Comparison of ENCODE assay signal across 16 mouse cellular contexts in the genomic region with DNA sequence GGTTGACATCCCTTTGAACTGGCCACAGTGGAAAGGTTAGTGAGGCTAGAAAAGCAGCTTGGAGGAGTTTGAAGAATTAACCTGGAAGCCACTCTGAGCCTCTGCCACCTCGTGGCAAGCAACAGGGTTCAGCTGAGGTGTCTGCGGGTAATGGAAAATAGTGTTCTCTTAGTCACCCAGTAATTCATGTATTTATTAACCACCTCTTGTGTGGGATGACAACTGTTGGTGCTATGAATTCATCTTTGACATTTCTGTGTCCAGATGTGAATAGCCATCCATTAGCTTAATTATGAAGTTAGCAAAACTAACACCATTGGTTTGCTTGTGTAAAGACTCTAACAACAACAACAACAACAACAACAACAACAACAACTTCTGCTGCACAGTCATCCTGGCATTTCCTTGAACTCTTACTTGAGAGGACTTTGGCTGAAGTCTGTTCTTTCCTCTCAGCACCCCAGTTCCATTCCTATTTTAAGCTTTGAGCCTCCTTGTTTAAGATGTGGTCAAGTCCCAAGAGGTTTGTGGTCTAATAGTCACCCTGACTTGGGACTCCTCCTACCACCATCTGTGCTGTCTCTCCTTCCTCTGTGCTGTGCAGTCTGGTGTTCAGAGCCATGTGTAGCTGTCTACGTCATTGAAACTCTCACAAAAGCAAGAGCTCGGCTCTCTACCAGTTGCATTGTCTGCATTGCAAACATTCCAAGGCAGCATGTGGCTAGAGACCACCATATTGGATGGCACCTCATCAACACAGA. TPM values are rescaled to one million over a fixed set of nuclear protein-coding genes. Genes with fewer than 3 reads are reported as not detected.
DNase-seq lines count a peak whose midpoint lies in the region; ATAC-seq and TF ChIP-seq lines count a peak whose summit lies in the region.
"Had no signal": no experiment of that assay in that cellular context is flagged by ENCODE, and none has a peak within 500 bp of the region (broad histone marks: within the 10 kb centered on the region; RNA-seq: fewer than 3 reads in every experiment).

No protein-coding gene starts in this region.

- no peak overlapping the region for H3K9ac ChIP-seq in lung, postnatal 0 days (replicated peaks; ENCODE audit: low read depth)
- no peak overlapping the region for H3K9ac ChIP-seq in CH12.LX (ENCODE audit: insufficient read depth, low read depth)
- H3K9ac ChIP-seq: embryonic facial prominence, embryonic 15.5 days; forebrain, embryonic 15.5 days; liver, embryonic 14.5 days had no signal

- no peak for TF ChIP-seq EP300 in lung, postnatal 0 days (IDR thresholded peaks at IDR 0.05)
- TF ChIP-seq EP300 in CH12.LX (IDR thresholded peaks at IDR 0.05; ENCODE audit: low read length), result peak; percentile 93

- peak; percentile 37; the same call in 1 of the 2 replicates for ATAC-seq in lung, postnatal 0 days
- ATAC-seq in granulocyte monocyte progenitor cell, adult 5-6 weeks (replicated peaks; ENCODE audit: poor library complexity, severe bottlenecking), result peak; percentile 85
- ATAC-seq: forebrain, embryonic 15.5 days; hindbrain, postnatal 0 days had no signal

- TF ChIP-seq POLR2A in lung, adult 2 months (IDR thresholded peaks at IDR 0.05; ENCODE audit: borderline replicate concordance, extremely low read depth, low read depth, low read length), result no peak
- peak; percentile 30; the same call in 1 of the 2 replicates for TF ChIP-seq POLR2A in CH12.LX (IDR thresholded peaks at IDR 0.05; ENCODE audit: low read depth, low read length)

- WGBS in lung, postnatal 0 days, result 59% methylated on average over 4 of the region's 4 CpGs
- WGBS in lung, adult 2 months, result 59% methylated on average over 4 of the region's 4 CpGs

- no peaks in the 10 kb centered on the region for H3K4me1 ChIP-seq in lung, postnatal 0 days (ENCODE audit: insufficient read depth, low read depth, low read length)
- no peaks in the 10 kb centered on the region for H3K4me1 ChIP-seq in lung, adult 2 months (ENCODE audit: control insufficient read depth, insufficient read depth, low read length)
- peaks cover 30 to 48% of the 10 kb centered on the region in 2 experiments for H3K4me1 ChIP-seq in CH12.LX (ENCODE audit: control insufficient read depth in 1 of 2, insufficient read depth in 2 of 2)
- H3K4me1 ChIP-seq: embryonic facial prominence, embryonic 15.5 days; forebrain, embryonic 15.5 days had no signal

- no peak for TF ChIP-seq CTCF in lung, postnatal 0 days (IDR thresholded peaks at IDR 0.05)
- no peak for TF ChIP-seq CTCF in lung, adult 2 months (IDR thresholded peaks at IDR 0.05; ENCODE audit: insufficient read depth, low read length)
- TF ChIP-seq CTCF in CH12.LX (conservative IDR thresholded peaks at IDR 0.05 in 1 of 2, IDR thresholded peaks at IDR 0.05 in 1 of 2; ENCODE audit: low read depth in 2 of 2, low read length in 2 of 2), result peak in 1 of 2 experiments; percentile 43; a peak in 2 of 4 replicates

- no peaks in the 10 kb centered on the region for H3K27me3 ChIP-seq in lung, postnatal 0 days (replicated peaks; ENCODE audit: insufficient read depth, low read length)
- H3K27me3 ChIP-seq in CH12.LX (replicated peaks), result peaks cover 4% of the 10 kb centered on the region
- H3K27me3 ChIP-seq: embryonic facial prominence, embryonic 15.5 days; forebrain, embryonic 15.5 days had no signal

- no peaks in the 10 kb centered on the region for H3K79me2 ChIP-seq in CH12.LX (replicated peaks; ENCODE audit: control insufficient read depth, extremely low read depth, insufficient read depth, poor library complexity, severe bottlenecking)

- H3K27ac ChIP-seq in lung, postnatal 0 days (ENCODE audit: low read length), result no peak overlapping the region
- peak overlapping the region; percentile 65 for H3K27ac ChIP-seq in CH12.LX (ENCODE audit: insufficient read depth, low read depth)
- H3K27ac ChIP-seq: embryonic facial prominence, embryonic 15.5 days; forebrain, embryonic 15.5 days; hindbrain, postnatal 0 days; liver, embryonic 14.5 days had no signal

- H3K36me3 ChIP-seq in lung, postnatal 0 days (ENCODE audit: insufficient read depth, low read length), result no peaks in the 10 kb centered on the region
- no peaks in the 10 kb centered on the region for H3K36me3 ChIP-seq in CH12.LX (replicated peaks in 1 of 2; ENCODE audit: control insufficient read depth in 1 of 2, insufficient read depth in 1 of 2, low read length in 1 of 2)
- H3K36me3 ChIP-seq: embryonic facial prominence, embryonic 15.5 days; forebrain, embryonic 15.5 days had no signal

- dilution Hi-C loops in CH12.LX (cut with MboI; ENCODE audit: extremely low pct_ligation_motif_present, extremely low pct_unique_long_range_greater_than_20kb, low sequenced_read_pairs), result no loop called here

- peak; percentile 11 for TF ChIP-seq RAD21 in CH12.LX (IDR thresholded peaks at IDR 0.05; ENCODE audit: low read depth, low read length)

- DNase-seq in lung, postnatal 0 days (ENCODE audit: low spot score), result peak; percentile 26
- DNase-seq in lung, adult 2 months, result no peak
- peak; percentile 98 for DNase-seq in CH12.LX (ENCODE audit: extremely low read depth)
- DNase-seq in spleen, postnatal 36 days (ENCODE audit: low spot score in 2 of 2), result peak; percentile 85
- DNase-seq in thymus, postnatal 25 days, result no peak
- DNase-seq in adrenal gland, adult 18-20 months (ENCODE audit: low spot score in 2 of 2), result no peak
- DNase-seq: cerebellum, postnatal 10 days; gastrocnemius, postnatal 36 days; right cerebral cortex, adult 18-20 months had no signal

- no peaks in the 10 kb centered on the region for H3K9me3 ChIP-seq in lung, postnatal 0 days (ENCODE audit: low read length)
- no peaks in the 10 kb centered on the region for H3K9me3 ChIP-seq in CH12.LX (replicated peaks; ENCODE audit: low read length)
- H3K9me3 ChIP-seq: embryonic facial prominence, embryonic 15.5 days; forebrain, embryonic 15.5 days had no signal

- no peak overlapping the region for H3K4me3 ChIP-seq in lung, postnatal 0 days (ENCODE audit: low read depth, low read length)
- no peak overlapping the region for H3K4me3 ChIP-seq in lung, adult 2 months (replicated peaks; ENCODE audit: extremely low read depth, low read depth, low read length)
- no peak overlapping the region for H3K4me3 ChIP-seq in CH12.LX (replicated peaks in 1 of 3; ENCODE audit: low read depth in 2 of 3, low read length in 2 of 3, poor library complexity in 1 of 3)
- H3K4me3 ChIP-seq: embryonic facial prominence, embryonic 15.5 days; forebrain, embryonic 15.5 days had no signal

- H3K4me2 ChIP-seq in lung, postnatal 0 days (replicated peaks; ENCODE audit: low read depth, low read length), result no peak overlapping the region
- H3K4me2 ChIP-seq in CH12.LX (ENCODE audit: insufficient read depth, low read depth, poor library complexity, severe bottlenecking), result peak overlapping the region; percentile 76
- H3K4me2 ChIP-seq: embryonic facial prominence, embryonic 15.5 days; forebrain, embryonic 15.5 days; midbrain, embryonic 11.5 days had no signal

- in situ Hi-C loops in CH12.LX (cut with MboI; ENCODE audit: low pct_ligation_motif_present, low pct_unique_long_range_greater_than_20kb, low sequenced_read_pairs), result no loop called here

TF ChIP-seq in CH12.LX, 34 proteins besides CTCF, POLR2A, EP300 and RAD21 (continues in another document):
- no peak for TF ChIP-seq POLR2AphosphoS2 (IDR thresholded peaks at IDR 0.05; ENCODE audit: low read depth, low read length)
- TF ChIP-seq ELF1 (IDR thresholded peaks at IDR 0.05; ENCODE audit: low read depth, low read length), result no peak
- peak; percentile 96 for TF ChIP-seq MYC (IDR thresholded peaks at IDR 0.05; ENCODE audit: low read depth, low read length)
- TF ChIP-seq ZKSCAN1 (IDR thresholded peaks at IDR 0.05; ENCODE audit: borderline replicate concordance, low read depth, low read length), result no peak
- TF ChIP-seq ZMIZ1 (IDR thresholded peaks at IDR 0.05; ENCODE audit: low read depth, low read length), result no peak; the same call in 1 of the 2 replicates
- TF ChIP-seq MXI1 (IDR thresholded peaks at IDR 0.05; ENCODE audit: low read depth, low read length), result no peak; the same call in 1 of the 2 replicates
- TF ChIP-seq IRF4 (IDR thresholded peaks at IDR 0.05; ENCODE audit: low read depth, low read length), result peak; percentile 81
- TF ChIP-seq GABPA (IDR thresholded peaks at IDR 0.05; ENCODE audit: insufficient replicate concordance, low read depth, low read length), result no peak
- TF ChIP-seq JUN (IDR thresholded peaks at IDR 0.05; ENCODE audit: insufficient read depth, low read depth, low read length), result peak; percentile 8; the same call in 1 of the 2 replicates
- no peak; the same call in 1 of the 2 replicates for TF ChIP-seq HCFC1 (IDR thresholded peaks at IDR 0.05; ENCODE audit: low read depth, low read length)
- TF ChIP-seq SMC3 (IDR thresholded peaks at IDR 0.05; ENCODE audit: low read depth, low read length), result peak; percentile 16; the same call in 1 of the 2 replicates
- no peak for TF ChIP-seq CHD1 (IDR thresholded peaks at IDR 0.05; ENCODE audit: low read depth, low read length)
- peak; percentile 95 for TF ChIP-seq ETS1 (conservative IDR thresholded peaks at IDR 0.05; ENCODE audit: low read depth, low read length)
- TF ChIP-seq MAZ (IDR thresholded peaks at IDR 0.05; ENCODE audit: low read depth, low read length), result 0 out of 2 replicates have a peak, but pooled peaks have one; percentile 49
- TF ChIP-seq ZNF384 (IDR thresholded peaks at IDR 0.05; ENCODE audit: low read depth, low read length), result no peak
- TF ChIP-seq MAFK (IDR thresholded peaks at IDR 0.05; ENCODE audit: insufficient replicate concordance, low read length), result peak; percentile 92
- TF ChIP-seq UBTF (IDR thresholded peaks at IDR 0.05; ENCODE audit: low read depth, low read length), result no peak
- no peak for TF ChIP-seq NELFE (IDR thresholded peaks at IDR 0.05; ENCODE audit: low read depth, low read length)
- TF ChIP-seq USF1 (IDR thresholded peaks at IDR 0.05; ENCODE audit: low read depth, low read length), result no peak
- TF ChIP-seq USF2 (conservative IDR thresholded peaks at IDR 0.05; ENCODE audit: low read depth, low read length), result no peak
- TF ChIP-seq SIN3A (IDR thresholded peaks at IDR 0.05; ENCODE audit: low read length), result peak; percentile 69; the same call in 1 of the 2 replicates
- TF ChIP-seq TBP (conservative IDR thresholded peaks at IDR 0.05; ENCODE audit: low read depth, low read length), result peak; percentile 1; the same call in 1 of the 2 replicates

RNA-seq across cellular contexts. Expression of gene Rfx4, which starts 60.0 kb away (rescaled TPM):
- 0.08 TPM in 1 of 2 replicates, not detected in the other for polyA plus RNA-seq in lung, postnatal 0 days (2015; fragmentation: Nextera tagmentation; extraction: Ambion mirVana)
- polyA plus RNA-seq in lung, adult 2 months (2012; rRNA removed), result 0.05 and 0.13 TPM in 2 replicates
- 0.04 TPM in 1 of 2 replicates, not detected in the other for total RNA-seq in CH12.LX (2012; rRNA removed)
- not detected in 2 replicates for total RNA-seq in CH12.LX (2014; rRNA removed)
- 0.07 TPM in 1 of 2 replicates, not detected in the other for polyA plus RNA-seq in CH12.LX (2012; ENCODE audit: insufficient read length, low read depth)
- total RNA-seq in granulocyte monocyte progenitor cell, adult 5-6 weeks (2014; fragmentation: Nextera tagmentation), result not detected in 2 replicates
- not detected in 2 replicates for total RNA-seq in granulocyte monocyte progenitor cell, adult 5-6 weeks (2017)
- total RNA-seq in adrenal gland, adult 18-20 months (2021), result under 1 TPM in 1 of 2 experiments, not detected in 1; 0.16 TPM
- total RNA-seq: gastrocnemius, postnatal 36 days had no signal
- polyA plus RNA-seq: liver, embryonic 14.5 days; stomach, embryonic 16.5 days had no signal

Comparison
In these comparisons a context has a peak if more than half of its experiments do, and no peak if none do; other contexts are left out.
1. DNase-seq: peak in lung, postnatal 0 days (single experiment), CH12.LX (single experiment) and spleen, postnatal 36 days (2 of 2); none in lung, adult 2 months (single experiment), thymus, postnatal 25 days (single experiment) and adrenal gland, adult 18-20 months (0 of 2).